Mouse (Mus musculus) mammary gland, adult 2 months (tissue): Measurements from ENCODE around the gene Kncn. TPM values are rescaled to one million over a fixed set of nuclear protein-coding genes. Genes with fewer than 3 reads are reported as not detected.

ENCODE experiments used
- polyA plus RNA-seq: library from polyadenylated mRNA; depleted of rRNA; stranded (reverse); fragments of >200 nt; gene quantifications from 2 replicates; pipeline ENCODE4 v1.2.3, GENCODE M21; 2012; ENCODE audit warnings: low replicate concordance; rRNA removed

Gene Kncn
- 0.07 TPM in 1 of 2 replicates, not detected in the other for polyA plus RNA-seq

DNA sequence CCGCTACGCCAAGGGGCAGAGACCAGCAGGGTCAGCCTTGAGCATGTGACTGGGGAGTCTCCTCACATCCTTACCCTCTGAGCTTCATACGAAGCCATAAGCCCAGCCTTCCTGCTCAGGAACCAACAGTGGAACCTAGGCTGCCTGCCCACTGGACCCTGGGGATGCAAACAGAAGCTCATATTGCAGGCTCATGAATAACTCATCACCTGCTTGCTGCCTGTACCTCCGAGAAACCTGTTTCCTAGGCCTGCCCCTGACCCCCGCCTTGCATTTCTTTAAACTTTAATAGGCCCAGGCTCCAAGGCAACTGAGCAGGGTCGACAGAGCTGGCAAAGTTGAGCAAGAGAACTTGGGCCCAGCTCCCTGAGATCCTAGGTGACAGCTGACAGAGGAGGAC is at the start of gene Kncn:
Kncn (plus strand) TSS at position 379 of the 400 bp plus-strand sequence.

DNA sequence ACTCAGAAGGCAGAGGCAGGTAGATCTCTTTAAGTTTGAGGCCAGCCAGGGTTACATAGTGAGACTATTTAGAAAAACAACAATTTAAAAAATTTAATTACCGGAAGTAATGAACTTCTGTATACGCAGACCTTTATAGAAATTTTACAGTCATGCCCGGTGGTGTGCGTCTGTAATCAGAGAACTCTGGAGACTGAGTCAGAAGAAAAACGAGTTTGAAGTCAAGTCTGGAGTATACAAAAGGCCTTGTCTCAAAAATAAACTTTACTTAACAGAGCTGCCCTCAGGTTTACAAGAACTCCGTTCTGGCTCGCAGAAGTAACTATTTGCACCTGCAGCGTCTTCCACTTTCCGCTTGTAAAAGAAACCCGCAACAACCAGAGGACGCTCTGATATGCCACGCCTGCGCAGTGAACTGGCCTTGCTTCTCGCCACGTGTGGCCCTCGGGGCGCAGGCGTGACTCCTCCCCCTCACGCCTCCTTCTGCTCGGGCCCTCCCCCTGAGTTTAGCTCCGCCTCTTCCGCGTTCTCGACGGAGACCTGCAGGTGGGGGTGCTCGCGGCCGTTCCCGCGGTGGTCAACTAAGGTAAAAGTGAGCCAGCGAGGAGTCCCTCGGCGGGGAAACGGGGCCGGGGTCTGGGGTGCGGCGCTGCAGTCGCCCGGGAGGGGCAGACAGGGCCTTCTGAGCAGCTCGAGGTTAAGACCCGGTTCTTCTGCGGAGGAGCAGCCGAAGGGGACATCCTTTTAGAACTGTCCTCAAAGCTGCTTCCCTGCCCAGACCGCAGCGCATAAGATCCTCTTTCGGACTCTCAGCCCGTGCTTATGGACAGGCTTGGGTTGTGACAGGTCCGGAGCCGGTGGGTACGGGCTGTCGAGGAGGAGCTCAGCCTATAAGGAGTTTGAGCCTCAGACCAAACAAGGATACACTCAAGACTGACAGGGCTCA is 45.2 kb upstream of the Kncn start, which contains the start of gene Mknk1:
Mknk1 (plus strand) TSS at position 503 of the 946 bp plus-strand sequence.

DNA sequence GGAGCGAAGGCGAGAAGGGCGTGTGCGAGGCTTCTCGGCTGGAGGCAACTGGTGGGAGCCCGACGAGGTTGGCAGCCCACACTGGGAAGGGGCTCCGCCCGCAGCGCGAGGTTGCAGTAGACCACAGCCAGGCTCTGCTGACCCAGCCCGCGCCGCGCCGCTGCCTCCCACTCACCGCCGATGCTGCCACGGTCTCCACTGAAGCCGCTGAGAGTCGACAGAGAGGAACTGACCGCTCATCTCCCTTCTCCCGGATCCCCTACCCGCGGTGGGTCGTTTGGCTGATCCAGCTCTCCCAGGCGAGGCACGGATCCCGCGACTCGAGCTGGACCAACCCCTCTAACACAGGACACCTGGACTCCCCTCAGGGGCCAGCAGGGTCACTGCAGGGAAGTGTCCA is 6.4 kb downstream of the Kncn start, which contains the start of gene 6430628N08Rik:
6430628N08Rik (plus strand) TSS at position 113 of the 400 bp plus-strand sequence.

Other genes starting within 250 kb of the Kncn start
- gene Cyp4b1, start 236.7 kb upstream of the Kncn start, polyA plus RNA-seq: 84.3 and 145 TPM in 2 replicates
- 31.3 and 32.9 TPM in 2 replicates for gene Efcab14, start 146.7 kb upstream of the Kncn start, polyA plus RNA-seq
- gene Tex38, start 103.4 kb upstream of the Kncn start, polyA plus RNA-seq: 0.57 TPM in 1 of 2 replicates, not detected in the other
- gene Atpaf1, start 99.6 kb upstream of the Kncn start, polyA plus RNA-seq: 22.8 and 39.5 TPM in 2 replicates
- gene Mob3c, start 56.3 kb upstream of the Kncn start, polyA plus RNA-seq: 24.5 and 44.3 TPM in 2 replicates
- 65.7 and 87.5 TPM in 2 replicates for gene Mknk1, start 45.2 kb upstream of the Kncn start, polyA plus RNA-seq
- not detected in 2 replicates for gene 6430628N08Rik, start 6.3 kb downstream of the Kncn start, polyA plus RNA-seq
- gene Dmbx1, start 55.5 kb downstream of the Kncn start, polyA plus RNA-seq: not detected in 2 replicates
- 20.3 and 35.2 TPM in 2 replicates for gene Faah, start 133.5 kb downstream of the Kncn start, polyA plus RNA-seq
- 6.6 and 19.6 TPM in 2 replicates for gene Nsun4, start 169.5 kb downstream of the Kncn start, polyA plus RNA-seq
- gene Uqcrh, start 190.7 kb downstream of the Kncn start, polyA plus RNA-seq: 77.8 and 327 TPM in 2 replicates
- gene Lrrc41, start 190.9 kb downstream of the Kncn start, polyA plus RNA-seq: 73.6 and 93.1 TPM in 2 replicates
- gene Rad54l, start 239.3 kb downstream of the Kncn start, polyA plus RNA-seq: 0.68 and 1.6 TPM in 2 replicates
- 40.6 and 57.5 TPM in 2 replicates for gene Pomgnt1, start 239.4 kb downstream of the Kncn start, polyA plus RNA-seq